Mouse (Mus musculus): ENCODE measurements around the gene Myh10. TPM values are rescaled to one million over a fixed set of nuclear protein-coding genes. Genes with fewer than 3 reads are reported as not detected.

Myh10 gene
- total and polyA plus RNA-seq, 3 experiments, result 0.38 to 2.7 (median 0.62) TPM

GRCm38 (mm10) chr11:68692693-68693446 lies 1.5 kb downstream of the Myh10 start:
- Histone ChIP-seq H3K9ac (ENCODE audit: insufficient read depth, low read depth) (no peak overlapping the region), H3K4me3 (replicated peaks in 1 of 3; ENCODE audit: low read depth in 2 of 3, low read length in 2 of 3, poor library complexity in 1 of 3) (no peak overlapping the region), H3K9me3 (replicated peaks; ENCODE audit: low read length) (peaks cover 5% of the 10 kb centered on the region), H3K27me3 (replicated peaks) (peaks cover 4% of the 10 kb centered on the region), H3K4me2 (ENCODE audit: insufficient read depth, low read depth, poor library complexity, severe bottlenecking) (no peak overlapping the region), H3K79me2 (replicated peaks; ENCODE audit: control insufficient read depth, extremely low read depth, insufficient read depth, poor library complexity, severe bottlenecking) (no peaks in the 10 kb centered on the region), H3K4me1 (ENCODE audit: control insufficient read depth in 1 of 2, insufficient read depth in 2 of 2) (peaks cover 3 to 5% of the 10 kb centered on the region in 2 experiments; a peak in 1 of 4 replicates), H3K27ac (ENCODE audit: insufficient read depth, low read depth) (no peak overlapping the region), H3K36me3 (replicated peaks in 1 of 2; ENCODE audit: control insufficient read depth in 1 of 2, insufficient read depth in 1 of 2, low read length in 1 of 2) (no peaks in the 10 kb centered on the region)
- dilution Hi-C loops (cut with MboI; ENCODE audit: extremely low pct_ligation_motif_present, extremely low pct_unique_long_range_greater_than_20kb, low sequenced_read_pairs), result no loop called here
- no peak for TF ChIP-seq ELF1 (IDR thresholded peaks at IDR 0.05; ENCODE audit: low read depth, low read length)
- TF ChIP-seq POLR2A (IDR thresholded peaks at IDR 0.05; ENCODE audit: low read depth, low read length), result no peak
- no peak for TF ChIP-seq ETS1 (conservative IDR thresholded peaks at IDR 0.05; ENCODE audit: low read depth, low read length)
- TF ChIP-seq RAD21 (IDR thresholded peaks at IDR 0.05; ENCODE audit: low read depth, low read length), result no peak
- no peak for TF ChIP-seq POLR2AphosphoS2 (IDR thresholded peaks at IDR 0.05; ENCODE audit: low read depth, low read length)
- TF ChIP-seq HCFC1 (IDR thresholded peaks at IDR 0.05; ENCODE audit: low read depth, low read length), result no peak
- TF ChIP-seq CHD1 (IDR thresholded peaks at IDR 0.05; ENCODE audit: low read depth, low read length), result no peak
- TF ChIP-seq MYC (IDR thresholded peaks at IDR 0.05; ENCODE audit: low read depth, low read length), result no peak
- no peak for TF ChIP-seq ZKSCAN1 (IDR thresholded peaks at IDR 0.05; ENCODE audit: borderline replicate concordance, low read depth, low read length)
- no peak for TF ChIP-seq EP300 (IDR thresholded peaks at IDR 0.05; ENCODE audit: low read length)
- no peak for TF ChIP-seq MXI1 (IDR thresholded peaks at IDR 0.05; ENCODE audit: low read depth, low read length)
- TF ChIP-seq BHLHE40 (IDR thresholded peaks at IDR 0.05; ENCODE audit: low read depth, low read length), result no peak
- TF ChIP-seq UBTF (IDR thresholded peaks at IDR 0.05; ENCODE audit: low read depth, low read length), result no peak
- TF ChIP-seq RCOR1 (conservative IDR thresholded peaks at IDR 0.05; ENCODE audit: low read depth, low read length), result no peak
- no peak for TF ChIP-seq TCF12 (IDR thresholded peaks at IDR 0.05; ENCODE audit: low read depth, low read length)
- no peak for TF ChIP-seq MEF2A (IDR thresholded peaks at IDR 0.05; ENCODE audit: borderline replicate concordance, low read depth, low read length)
- no peak for TF ChIP-seq ZNF384 (IDR thresholded peaks at IDR 0.05; ENCODE audit: low read depth, low read length)
- no peak for TF ChIP-seq SIN3A (IDR thresholded peaks at IDR 0.05; ENCODE audit: low read length)
- TF ChIP-seq SMC3 (IDR thresholded peaks at IDR 0.05; ENCODE audit: low read depth, low read length), result no peak
- no peak for TF ChIP-seq PAX5 (IDR thresholded peaks at IDR 0.05; ENCODE audit: low read length)
- in situ Hi-C loops (cut with MboI; ENCODE audit: low pct_ligation_motif_present, low pct_unique_long_range_greater_than_20kb, low sequenced_read_pairs), result no loop called here
- no peak for DNase-seq (ENCODE audit: extremely low read depth)

- in situ Hi-C loops (cut with MboI; ENCODE audit: low pct_ligation_motif_present, low pct_unique_long_range_greater_than_20kb, low sequenced_read_pairs), result no loop called here
Measured at GRCm38 (mm10) chr11:68693447-68694040, 2.2 kb downstream of the Myh10 start.

More at GRCm38 (mm10) chr11:68693447-68694040, 2.2 kb downstream of the Myh10 start:
- no peak overlapping the region for H3K4me3 ChIP-seq (replicated peaks in 1 of 3; ENCODE audit: low read depth in 2 of 3, low read length in 2 of 3, poor library complexity in 1 of 3)
- H3K4me2 ChIP-seq (ENCODE audit: insufficient read depth, low read depth, poor library complexity, severe bottlenecking), result no peak overlapping the region
- dilution Hi-C loops (cut with MboI; ENCODE audit: extremely low pct_ligation_motif_present, extremely low pct_unique_long_range_greater_than_20kb, low sequenced_read_pairs), result no loop called here
- no peak overlapping the region for H3K9ac ChIP-seq (ENCODE audit: insufficient read depth, low read depth)
- DNase-seq (ENCODE audit: extremely low read depth), result no peak
- TF ChIP-seq TCF12 (IDR thresholded peaks at IDR 0.05; ENCODE audit: low read depth, low read length), result no peak
- peaks cover 5% of the 10 kb centered on the region for H3K9me3 ChIP-seq (replicated peaks; ENCODE audit: low read length)
- H3K27me3 ChIP-seq (replicated peaks), result peaks cover 4% of the 10 kb centered on the region
- no peak overlapping the region for H3K27ac ChIP-seq (ENCODE audit: insufficient read depth, low read depth)
- H3K4me1 ChIP-seq (ENCODE audit: control insufficient read depth in 1 of 2, insufficient read depth in 2 of 2), result peaks cover 3 to 5% of the 10 kb centered on the region in 2 experiments; a peak in 1 of 4 replicates
- H3K79me2 ChIP-seq (replicated peaks; ENCODE audit: control insufficient read depth, extremely low read depth, insufficient read depth, poor library complexity, severe bottlenecking), result no peaks in the 10 kb centered on the region
- H3K36me3 ChIP-seq (replicated peaks in 1 of 2; ENCODE audit: control insufficient read depth in 1 of 2, insufficient read depth in 1 of 2, low read length in 1 of 2), result no peaks in the 10 kb centered on the region
